Mouse (Mus musculus) limb, embryonic 14.5 days (tissue): ENCODE data around the gene 5730522E02Rik. TPM values are rescaled to one million over a fixed set of nuclear protein-coding genes. Genes with fewer than 3 reads are reported as not detected.

Source experiments
- ATAC-seq: fragments of 200-750 bp; cut with Nextera tagmentation; 2 replicates; pipeline ENCODE4 v1.8.0; 2017; ENCODE audit warnings: low read depth, moderate number of reproducible peaks, moderate TSS enrichment; ENCODE audit not compliant: low FRiP score
- DNase-seq: peaks from one replicate; pipeline ENCODE4 v3.0.0-alpha.2; 2015; ENCODE audit warnings: low spot score
- H3K27ac ChIP-seq: fragments of 300-500 bp; sonication (generic); replicated peaks from 2 replicates; pipeline ENCODE4 v1.5.1; 2014; ENCODE audit warnings: low read depth, mild to moderate bottlenecking, low read length, moderate library complexity, mixed read lengths
- H3K27me3 ChIP-seq: fragments of 300-500 bp; sonication (generic); 2 replicates; pipeline ENCODE4 v1.6.1; 2014; ENCODE audit warnings: low read length, mixed read lengths; ENCODE audit not compliant: control insufficient read depth, insufficient read depth
- H3K36me3 ChIP-seq: fragments of 300-500 bp; sonication (generic); 2 replicates; pipeline ENCODE4 v1.6.1; 2014; ENCODE audit warnings: mild to moderate bottlenecking, low read length, moderate library complexity, mixed read lengths; ENCODE audit not compliant: control insufficient read depth, insufficient read depth
- H3K4me1 ChIP-seq: fragments of 300-500 bp; sonication (generic); 2 replicates; pipeline ENCODE4 v1.6.1; 2014; ENCODE audit warnings: antibody characterized with exemption, low read length, mixed read lengths; ENCODE audit not compliant: control insufficient read depth, insufficient read depth
- H3K4me2 ChIP-seq: fragments of 300-500 bp; sonication (generic); replicated peaks from 2 replicates; pipeline ENCODE4 v1.6.1; 2014; ENCODE audit warnings: low read depth, mild to moderate bottlenecking, low read length, moderate library complexity; ENCODE audit not compliant: severe bottlenecking
- H3K4me3 ChIP-seq: fragments of 300-500 bp; sonication (generic); replicated peaks from 2 replicates; pipeline ENCODE4 v1.5.1; 2014; ENCODE audit warnings: low read length
- H3K9ac ChIP-seq: fragments of 300-500 bp; sonication (generic); 2 replicates; pipeline ENCODE4 v1.6.1; 2014; ENCODE audit warnings: mild to moderate bottlenecking, low read depth, low read length, moderate library complexity; ENCODE audit not compliant: severe bottlenecking
- H3K9me3 ChIP-seq: fragments of 300-500 bp; sonication (generic); 2 replicates; pipeline ENCODE4 v1.6.1; 2016; ENCODE audit warnings: low read length; ENCODE audit not compliant: control insufficient read depth
- POLR2A ChIP-seq: fragments of 200-500 bp; IDR thresholded peaks from 2 replicates; pipeline ENCODE4 v1.8.0; 2012; ENCODE audit warnings: inconsistent platforms, mild to moderate bottlenecking, moderate library complexity, borderline replicate concordance; ENCODE audit not compliant: insufficient read depth, insufficient read length; ENCODE audit errors: extremely low read depth
- WGBS: fragments of 180-500 bp; shearing (Covaris S2); extraction: QIAGEN DNeasy Blood & Tissue Kit; methylation state at CpG from one replicate; pipeline ENCODE4 v1.1.7; 2014; 5-methylcytosine and 5-hydroxymethylcytosine counted together
- polyA plus RNA-seq, 2 experiments: library from polyadenylated mRNA; depleted of rRNA in 1 of 2; stranded (reverse) in 1 of 2; unstranded in 1 of 2; fragments of >200 nt; fragmentation: Nextera tagmentation in 1 of 2; extraction: Ambion mirVana in 1 of 2; gene quantifications; 2 replicates each; pipeline versions ENCODE4 v1.2.1 to v1.2.3; 2012 to 2014

Gene 5730522E02Rik
- polyA plus RNA-seq, 2 experiments = 4.2 to 4.3 TPM

DNA sequence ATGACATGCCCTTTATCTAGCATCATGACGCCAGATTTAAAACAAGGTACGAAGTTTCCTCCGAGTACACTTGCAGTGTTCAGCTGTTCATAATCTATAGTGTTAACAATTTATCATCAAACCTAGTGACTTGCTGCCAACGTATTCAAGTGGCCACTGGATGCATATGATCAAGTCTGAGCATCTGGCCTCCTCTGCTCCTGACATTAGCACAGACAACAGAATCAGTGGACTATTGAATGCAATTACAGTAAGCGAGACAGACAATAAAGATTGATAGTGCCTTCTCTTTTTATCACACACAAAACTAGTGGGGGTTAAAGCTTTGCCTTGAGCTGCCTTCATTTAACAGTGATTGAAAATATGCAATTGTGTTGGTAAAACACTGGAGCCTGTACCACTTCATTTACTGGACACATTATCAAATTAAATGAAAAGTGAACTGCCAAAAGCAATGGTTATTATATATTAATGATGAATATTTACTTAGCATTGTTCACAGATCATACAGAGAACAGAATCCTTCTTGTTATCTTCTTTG lies 231.8 kb downstream of the 5730522E02Rik start:
- no peaks in the 10 kb centered on the region for H3K9me3 ChIP-seq
- H3K27me3 ChIP-seq = no peaks in the 10 kb centered on the region
- ATAC-seq (no peak), DNase-seq (no peak)
- no peak overlapping the region for H3K4me2 ChIP-seq
- no peak overlapping the region for H3K9ac ChIP-seq
- no peak for TF ChIP-seq POLR2A
- no peak overlapping the region for H3K27ac ChIP-seq
- no peaks in the 10 kb centered on the region for H3K36me3 ChIP-seq
- WGBS = 86% methylated on average over 5 of the region's 5 CpGs
- H3K4me3 ChIP-seq = no peak overlapping the region
- H3K4me1 ChIP-seq = no peaks in the 10 kb centered on the region

- H3K27ac ChIP-seq = no peak overlapping the region
- no peaks in the 10 kb centered on the region for H3K27me3 ChIP-seq
- 82% methylated on average over 5 of the region's 5 CpGs for WGBS
- no peak for ATAC-seq
- no peaks in the 10 kb centered on the region for H3K36me3 ChIP-seq
- no peak for DNase-seq
- TF ChIP-seq POLR2A = no peak
- no peak overlapping the region for H3K9ac ChIP-seq
- no peaks in the 10 kb centered on the region for H3K4me1 ChIP-seq
- no peak overlapping the region for H3K4me3 ChIP-seq
- H3K9me3 ChIP-seq = no peaks in the 10 kb centered on the region
- no peak overlapping the region for H3K4me2 ChIP-seq
Measured at GRCm38 (mm10) chr11:25941504-25941903, 269.1 kb downstream of the 5730522E02Rik start.

GRCm38 (mm10) chr11:25940716-25941294 lies 269.8 kb downstream of the 5730522E02Rik start:
- no peaks in the 10 kb centered on the region for H3K36me3 ChIP-seq
- DNase-seq = no peak
- no peaks in the 10 kb centered on the region for H3K27me3 ChIP-seq
- H3K4me3 ChIP-seq = no peak overlapping the region
- no peaks in the 10 kb centered on the region for H3K9me3 ChIP-seq
- no peak for TF ChIP-seq POLR2A
- no peaks in the 10 kb centered on the region for H3K4me1 ChIP-seq
- no peak for ATAC-seq
- no peak overlapping the region for H3K4me2 ChIP-seq
- WGBS = 75% methylated on average over 4 of the region's 4 CpGs
- no peak overlapping the region for H3K27ac ChIP-seq
- no peak overlapping the region for H3K9ac ChIP-seq

- no peak for DNase-seq
- WGBS = 88% methylated on average over 2 of the region's 2 CpGs
- Histone ChIP-seq H3K4me3 (no peak overlapping the region), H3K36me3 (no peaks in the 10 kb centered on the region), H3K9me3 (no peaks in the 10 kb centered on the region), H3K4me1 (no peaks in the 10 kb centered on the region), H3K27me3 (no peaks in the 10 kb centered on the region), H3K27ac (no peak overlapping the region), H3K4me2 (no peak overlapping the region), H3K9ac (no peak overlapping the region)
- TF ChIP-seq POLR2A = no peak
- ATAC-seq = no peak
Measured at GRCm38 (mm10) chr11:25926267-25926666, 284.3 kb downstream of the 5730522E02Rik start.

DNA sequence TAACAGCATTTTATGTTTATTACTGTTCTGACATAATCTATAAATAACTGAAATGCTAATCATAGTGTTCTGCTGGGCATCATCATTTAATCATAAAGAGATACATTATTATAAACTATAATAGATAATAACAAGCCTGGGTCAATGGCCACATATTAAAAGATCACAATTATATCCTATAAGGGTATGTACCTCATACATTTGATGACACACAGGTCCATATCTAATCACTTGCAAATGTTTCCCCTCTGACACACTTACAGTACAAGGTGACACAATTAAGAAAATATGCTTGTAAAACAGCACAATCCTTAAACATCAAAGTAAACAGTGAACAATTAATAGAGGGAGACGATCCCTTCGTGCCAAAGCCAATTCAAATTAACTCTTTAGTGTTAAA lies 308.2 kb downstream of the 5730522E02Rik start:
- Histone ChIP-seq H3K27ac (no peak overlapping the region), H3K4me1 (no peaks in the 10 kb centered on the region), H3K27me3 (no peaks in the 10 kb centered on the region), H3K9ac (no peak overlapping the region), H3K36me3 (no peaks in the 10 kb centered on the region), H3K9me3 (no peaks in the 10 kb centered on the region), H3K4me2 (no peak overlapping the region), H3K4me3 (no peak overlapping the region)
- DNase-seq = no peak
- no peak for TF ChIP-seq POLR2A
- WGBS = 38% methylated on average over 2 of the region's 2 CpGs
- no peak for ATAC-seq
